Mouse (Mus musculus): ENCODE measurements at regions not wholly inside any gene's neighbourhood (a gene's known extent, or its start where the extent isn't known, plus 50 kb on each side); places are given as distances from the start of the nearest gene placed in this dataset.
"Not testable (repeated sequence)": the region's sequence is repeated elsewhere in the genome, so short reads cannot be mapped to it uniquely, and the experiment has no call there.

- H3K36me3 ChIP-seq (ENCODE audit: control insufficient read depth, insufficient read depth, low read length), result no peaks in the 10 kb centered on the region
- no peak for DNase-seq
- no peak overlapping the region for H3K27ac ChIP-seq (ENCODE audit: insufficient read depth, low read depth, low read length)
- H3K4me3 ChIP-seq (ENCODE audit: insufficient read depth, low read depth, low read length), result peak overlapping the region; percentile 19; the same call in 1 of the 2 replicates
- H3K4me1 ChIP-seq (ENCODE audit: control insufficient read depth, insufficient read depth, low read length), result no peaks in the 10 kb centered on the region
- H3K27me3 ChIP-seq (replicated peaks; ENCODE audit: control insufficient read depth, insufficient read depth, low read length), result no peaks in the 10 kb centered on the region
- TF ChIP-seq POLR2A (IDR thresholded peaks at IDR 0.05; ENCODE audit: low read depth, low read length) (no peak), CTCF (conservative IDR thresholded peaks at IDR 0.05; ENCODE audit: insufficient read depth, insufficient read length, low read depth, low read length) (no peak)
- 56% methylated on average over 12 of the region's 12 CpGs for WGBS
Observed at GRCm38 (mm10) chr19:35126594-35127051, 204.5 kb downstream of the Kif20b start.

GRCm38 (mm10) chr19:35128104-35128503 is 205.9 kb downstream of the Kif20b start:
- DNase-seq, result no peak
- no peak overlapping the region for H3K27ac ChIP-seq (ENCODE audit: insufficient read depth, low read depth, low read length)
- 63% methylated on average over 3 of the region's 3 CpGs for WGBS
- no peaks in the 10 kb centered on the region for H3K27me3 ChIP-seq (replicated peaks; ENCODE audit: control insufficient read depth, insufficient read depth, low read length)
- TF ChIP-seq CTCF (conservative IDR thresholded peaks at IDR 0.05; ENCODE audit: insufficient read depth, insufficient read length, low read depth, low read length) (no peak), POLR2A (IDR thresholded peaks at IDR 0.05; ENCODE audit: low read depth, low read length) (no peak)
- H3K36me3 ChIP-seq (ENCODE audit: control insufficient read depth, insufficient read depth, low read length), result no peaks in the 10 kb centered on the region
- H3K4me3 ChIP-seq (ENCODE audit: insufficient read depth, low read depth, low read length), result no peak overlapping the region
- H3K4me1 ChIP-seq (ENCODE audit: control insufficient read depth, insufficient read depth, low read length), result no peaks in the 10 kb centered on the region

GRCm38 (mm10) chr19:35143131-35143530 is 221.0 kb downstream of the Kif20b start:
- H3K36me3 ChIP-seq (ENCODE audit: control insufficient read depth, insufficient read depth, low read length), result no peaks in the 10 kb centered on the region
- DNase-seq, result no peak
- no peak for TF ChIP-seq POLR2A (IDR thresholded peaks at IDR 0.05; ENCODE audit: low read depth, low read length)
- TF ChIP-seq CTCF (conservative IDR thresholded peaks at IDR 0.05; ENCODE audit: insufficient read depth, insufficient read length, low read depth, low read length), result no peak
- H3K4me1 ChIP-seq (ENCODE audit: control insufficient read depth, insufficient read depth, low read length), result no peaks in the 10 kb centered on the region; the same call in 1 of the 2 replicates
- H3K27ac ChIP-seq (ENCODE audit: insufficient read depth, low read depth, low read length), result no peak overlapping the region
- no peaks in the 10 kb centered on the region for H3K27me3 ChIP-seq (replicated peaks; ENCODE audit: control insufficient read depth, insufficient read depth, low read length)
- no peak overlapping the region for H3K4me3 ChIP-seq (ENCODE audit: insufficient read depth, low read depth, low read length)

- no peak for DNase-seq
- no peak overlapping the region for H3K4me3 ChIP-seq (ENCODE audit: insufficient read depth, low read depth, low read length)
- 78% methylated on average over 2 of the region's 2 CpGs for WGBS
- TF ChIP-seq POLR2A (IDR thresholded peaks at IDR 0.05; ENCODE audit: low read depth, low read length) (no peak), CTCF (conservative IDR thresholded peaks at IDR 0.05; ENCODE audit: insufficient read depth, insufficient read length, low read depth, low read length) (no peak)
- no peaks in the 10 kb centered on the region for H3K27me3 ChIP-seq (replicated peaks; ENCODE audit: control insufficient read depth, insufficient read depth, low read length)
- no peaks in the 10 kb centered on the region; the same call in 1 of the 2 replicates for H3K4me1 ChIP-seq (ENCODE audit: control insufficient read depth, insufficient read depth, low read length)
- no peak overlapping the region for H3K27ac ChIP-seq (ENCODE audit: insufficient read depth, low read depth, low read length)
- H3K36me3 ChIP-seq (ENCODE audit: control insufficient read depth, insufficient read depth, low read length), result no peaks in the 10 kb centered on the region
Observed at GRCm38 (mm10) chr19:35143781-35144180, 221.6 kb downstream of the Kif20b start.

GRCm38 (mm10) chr19:35149476-35149875 is 227.3 kb downstream of the Kif20b start:
- not testable (repeated sequence) for DNase-seq; H3K4me3 ChIP-seq (ENCODE audit: insufficient read depth, low read depth, low read length); H3K36me3 ChIP-seq (ENCODE audit: control insufficient read depth, insufficient read depth, low read length); H3K27ac ChIP-seq (ENCODE audit: insufficient read depth, low read depth, low read length); H3K27me3 ChIP-seq (replicated peaks; ENCODE audit: control insufficient read depth, insufficient read depth, low read length)
- 77% methylated on average over 2 of the region's 2 CpGs for WGBS
- H3K4me1 ChIP-seq (ENCODE audit: control insufficient read depth, insufficient read depth, low read length), result peaks cover 12% of the 10 kb centered on the region

- TF ChIP-seq CTCF (conservative IDR thresholded peaks at IDR 0.05; ENCODE audit: insufficient read depth, insufficient read length, low read depth, low read length) (no peak), POLR2A (IDR thresholded peaks at IDR 0.05; ENCODE audit: low read depth, low read length) (no peak)
- peak overlapping the region; percentile 99 for H3K27ac ChIP-seq (ENCODE audit: insufficient read depth, low read depth, low read length)
- H3K27me3 ChIP-seq (replicated peaks; ENCODE audit: control insufficient read depth, insufficient read depth, low read length), result no peaks in the 10 kb centered on the region
- no peak overlapping the region for H3K4me3 ChIP-seq (ENCODE audit: insufficient read depth, low read depth, low read length)
- no peaks in the 10 kb centered on the region for H3K36me3 ChIP-seq (ENCODE audit: control insufficient read depth, insufficient read depth, low read length)
- H3K4me1 ChIP-seq (ENCODE audit: control insufficient read depth, insufficient read depth, low read length), result peaks cover 12% of the 10 kb centered on the region
- WGBS, result 32% methylated on average over 6 of the region's 6 CpGs
- peak; percentile 84 for DNase-seq
Observed at GRCm38 (mm10) chr19:35150780-35151725, 228.9 kb downstream of the Kif20b start.

- no peak for TF ChIP-seq POLR2A (IDR thresholded peaks at IDR 0.05; ENCODE audit: low read depth, low read length)
- no peak for TF ChIP-seq CTCF (conservative IDR thresholded peaks at IDR 0.05; ENCODE audit: insufficient read depth, insufficient read length, low read depth, low read length)
- 61% methylated on average over 5 of the region's 5 CpGs for WGBS
- Histone ChIP-seq H3K4me3 (ENCODE audit: insufficient read depth, low read depth, low read length) (no peak overlapping the region), H3K27me3 (replicated peaks; ENCODE audit: control insufficient read depth, insufficient read depth, low read length) (no peaks in the 10 kb centered on the region), H3K4me1 (ENCODE audit: control insufficient read depth, insufficient read depth, low read length) (peaks cover 12% of the 10 kb centered on the region), H3K36me3 (ENCODE audit: control insufficient read depth, insufficient read depth, low read length) (no peaks in the 10 kb centered on the region), H3K27ac (ENCODE audit: insufficient read depth, low read depth, low read length) (peak overlapping the region; percentile 99)
- no peak for DNase-seq
Observed at GRCm38 (mm10) chr19:35151841-35152240, 229.7 kb downstream of the Kif20b start.

Measured in kidney, adult 2 months (tissue).